In the genomic region with DNA sequence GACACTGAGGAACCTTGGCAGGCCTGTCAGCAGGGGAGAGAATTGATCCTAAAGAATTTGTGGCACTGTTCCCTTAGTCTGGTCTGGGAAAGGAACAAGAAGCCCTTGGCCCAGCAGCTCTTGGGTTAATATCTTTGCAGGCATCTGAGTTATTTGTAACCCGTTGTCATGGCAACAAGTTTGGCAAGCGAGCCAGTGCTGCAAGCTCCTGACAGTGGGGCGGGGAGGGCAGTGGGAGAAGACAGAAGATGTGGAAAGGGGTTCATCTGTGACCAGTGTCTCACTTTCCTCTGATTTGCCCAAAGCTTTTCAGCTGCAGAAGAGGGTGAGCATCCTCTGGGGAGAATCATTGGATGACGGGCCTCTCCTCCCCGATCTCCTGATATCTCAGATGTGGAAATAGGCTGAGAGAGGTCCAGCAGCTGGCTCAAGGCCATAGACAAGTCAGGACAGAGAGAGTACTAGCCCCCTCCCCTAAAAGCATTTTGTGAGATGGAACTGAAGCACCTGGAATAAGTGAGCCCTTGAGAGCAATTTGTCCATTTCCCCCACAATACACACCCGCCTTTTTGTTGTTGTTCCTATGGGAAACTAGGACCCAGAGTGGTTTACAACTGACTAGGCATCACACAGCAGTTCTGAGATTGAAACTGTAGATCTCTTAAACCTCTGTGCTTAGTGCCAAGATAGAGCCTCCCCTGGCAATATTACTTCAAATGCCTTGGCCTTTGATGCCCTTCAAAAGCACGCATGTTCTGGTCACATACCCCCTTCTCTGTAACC, we compare ENCODE assay signal across 8 mouse cellular contexts. TPM values are rescaled to one million over a fixed set of nuclear protein-coding genes. Genes with fewer than 3 reads are reported as not detected.
DNase-seq lines count a peak whose midpoint lies in the region; ATAC-seq and TF ChIP-seq lines count a peak whose summit lies in the region.
"Not testable (repeated sequence)": the region's sequence is repeated elsewhere in the genome, so short reads cannot be mapped to it uniquely, and the experiment has no call there.

No protein-coding gene starts in this region.

- peak; percentile 90 for ATAC-seq in frontal cortex, adult (ENCODE audit: low TSS enrichment)
- ATAC-seq in hindbrain, embryonic 13.5 days (ENCODE audit: low FRiP score) = peak; percentile 80
- peak; percentile 27; the same call in 1 of the 2 replicates for ATAC-seq in neural tube, embryonic 11.5 days (ENCODE audit: insufficient read depth, low FRiP score, low TSS enrichment)

- H3K9ac ChIP-seq in hindbrain, embryonic 13.5 days; neural tube, embryonic 11.5 days (ENCODE audit: low read length): not testable (repeated sequence)

- TF ChIP-seq POLR2A in cortical plate, adult 2 months (IDR thresholded peaks at IDR 0.05; ENCODE audit: extremely low read depth, insufficient read depth, low read length) = not testable (repeated sequence)

- WGBS in hindbrain, embryonic 13.5 days = 41% methylated on average over 7 of the region's 7 CpGs
- 36% methylated on average over 6 of the region's 7 CpGs for WGBS in neural tube, embryonic 11.5 days

- not testable (repeated sequence) for TF ChIP-seq CTCF in cortical plate, adult 2 months (IDR thresholded peaks at IDR 0.05; ENCODE audit: extremely low read depth, insufficient read depth, low read length)

- peak overlapping the region; percentile 65 for H3K27ac ChIP-seq in cortical plate, adult 2 months (ENCODE audit: insufficient read depth, low read length)
- not testable (repeated sequence) for H3K27ac ChIP-seq in hindbrain, embryonic 13.5 days; neural tube, embryonic 11.5 days (ENCODE audit: low read depth, low read length)

- H3K4me2 ChIP-seq in hindbrain, embryonic 13.5 days = peak overlapping the region; percentile 34; the same call in 1 of the 2 replicates
- not testable (repeated sequence) for H3K4me2 ChIP-seq in neural tube, embryonic 11.5 days (ENCODE audit: low read depth)

- peak; percentile 21 for DNase-seq in adrenal gland, adult 8-10 months
- peak; percentile 51 for DNase-seq in layer of hippocampus, adult 9-10 months (ENCODE audit: low spot score)
- DNase-seq in liver = peak; percentile 10
- peak; percentile 12 for DNase-seq in neural tube, embryonic 11.5 days (ENCODE audit: low spot score)
- DNase-seq in skeletal muscle tissue, adult 2 months (ENCODE audit: low read depth, low spot score) = peak; percentile 3

- not testable (repeated sequence) for H3K9me3 ChIP-seq in hindbrain, embryonic 13.5 days; neural tube, embryonic 11.5 days (ENCODE audit: control insufficient read depth, low read length)

- peaks cover 79% of the 10 kb centered on the region for H3K27me3 ChIP-seq in hindbrain, embryonic 13.5 days
- H3K27me3 ChIP-seq in neural tube, embryonic 11.5 days (ENCODE audit: control insufficient read depth, insufficient read depth, low read length) = peaks cover 21% of the 10 kb centered on the region

- H3K4me1 ChIP-seq in cortical plate, adult 2 months (ENCODE audit: control insufficient read depth, insufficient read depth, low read length); hindbrain, embryonic 13.5 days (replicated peaks); neural tube, embryonic 11.5 days (ENCODE audit: control insufficient read depth, insufficient read depth, low read length): not testable (repeated sequence)

- H3K36me3 ChIP-seq in hindbrain, embryonic 13.5 days; neural tube, embryonic 11.5 days (ENCODE audit: control insufficient read depth, insufficient read depth, low read length): not testable (repeated sequence)

- H3K4me3 ChIP-seq in cortical plate, adult 2 months (ENCODE audit: insufficient read depth, low read length); hindbrain, embryonic 13.5 days; neural tube, embryonic 11.5 days (ENCODE audit: low read depth, low read length): not testable (repeated sequence)

RNA-seq across cellular contexts. Expression of gene Iqsec2, which starts 54.0 kb away (rescaled TPM):
- total RNA-seq in adrenal gland, adult 8-10 months (2022) = 10 to 100 TPM; 31.6 to 64.3 (median 46.3) TPM
- polyA plus RNA-seq in cortical plate, adult 2 months (2012; rRNA removed) = 52.8 and 55.6 TPM in 2 replicates
- polyA plus RNA-seq in hindbrain, embryonic 13.5 days (2015; fragmentation: Nextera tagmentation; extraction: Ambion mirVana) = 4.4 and 5.6 TPM in 2 replicates
- 0.94 and 1.8 TPM in 2 replicates for polyA plus RNA-seq in neural tube, embryonic 11.5 days (2014; fragmentation: Nextera tagmentation; extraction: Ambion mirVana)

Comparison
In these comparisons a context has a peak if more than half of its experiments do, and no peak if none do; other contexts are left out.
1. ATAC-seq: peak in every context shown above with its lines; median percentile 90 in frontal cortex, adult; 80 in hindbrain, embryonic 13.5 days; 27 in neural tube, embryonic 11.5 days.